Mouse (Mus musculus) megakaryocyte, embryonic 14.5 days (primary cell): Measurements from ENCODE around the gene Erlin1.

ENCODE experiments used
- FLI1 ChIP-seq: IDR thresholded peaks from 2 replicates; pipeline ENCODE4 v1.6.1; 2012; ENCODE audit warnings: low read length, inconsistent platforms, mixed read lengths
- GATA1 ChIP-seq: IDR thresholded peaks from 3 replicates; pipeline ENCODE4 v1.6.1; 2012; ENCODE audit warnings: mixed read lengths, low read length, inconsistent platforms, borderline replicate concordance

- TF ChIP-seq GATA1 = no peak
- no peak for TF ChIP-seq FLI1
Observed at GRCm38 (mm10) chr19:43998101-43998500, 71.5 kb downstream of the Erlin1 start.
